ENCODE assay signal across 11 mouse cellular contexts in the genomic region with DNA sequence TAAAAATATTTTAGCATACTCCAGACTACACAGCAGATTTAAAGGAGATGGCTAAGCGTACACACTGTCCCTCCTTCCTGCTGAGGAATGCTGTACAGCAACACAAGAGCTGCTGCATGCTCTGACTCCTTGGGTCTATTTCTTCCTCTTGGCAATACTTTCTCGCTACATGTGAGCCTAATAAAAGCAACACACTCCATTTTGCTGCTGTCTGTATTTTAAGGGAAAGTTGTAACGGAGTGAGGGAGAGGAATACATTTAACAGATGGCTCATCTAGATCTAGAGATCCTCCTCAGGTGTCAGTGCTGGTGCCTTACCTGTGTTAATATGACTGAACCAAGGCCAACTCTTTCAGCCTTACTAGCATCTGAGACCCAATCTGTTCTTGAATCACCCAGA. TPM values are rescaled to one million over a fixed set of nuclear protein-coding genes. Genes with fewer than 3 reads are reported as not detected.
DNase-seq lines count a peak whose midpoint lies in the region; ATAC-seq and TF ChIP-seq lines count a peak whose summit lies in the region.
"Had no signal": no experiment of that assay in that cellular context is flagged by ENCODE, and none has a peak within 500 bp of the region (broad histone marks: within the 10 kb centered on the region; RNA-seq: fewer than 3 reads in every experiment).

No protein-coding gene starts in this region.

- TF ChIP-seq CTCF in left cerebral cortex, adult 2 months (IDR thresholded peaks at IDR 0.05), result no peak

- peak overlapping the region; percentile 88; the same call in 1 of the 2 replicates for H3K27ac ChIP-seq in heart, embryonic 12.5 days (ENCODE audit: poor library complexity, severe bottlenecking)
- peak overlapping the region; percentile 62 for H3K27ac ChIP-seq in left cerebral cortex, adult 2 months
- H3K27ac ChIP-seq: kidney, embryonic 15.5 days had no signal

- no peak overlapping the region for H3ac ChIP-seq in myocyte (ENCODE audit: control insufficient read depth, insufficient read length)

- WGBS in heart, embryonic 12.5 days, result 67% methylated on average over 3 of the region's 3 CpGs

- no peak for TF ChIP-seq POLR2A in myocyte (IDR thresholded peaks at IDR 0.05; ENCODE audit: insufficient read length, low read depth)

- H3K4me1 ChIP-seq in heart, embryonic 12.5 days (replicated peaks), result peaks cover 40% of the 10 kb centered on the region

- 0 out of 2 replicates have a peak, but pooled peaks have one; percentile 26 for ATAC-seq in cerebellum, adult (ENCODE audit: insufficient number of reproducible peaks, low FRiP score, low TSS enrichment)
- peak; percentile 22; the same call in 1 of the 2 replicates for ATAC-seq in heart, embryonic 12.5 days (ENCODE audit: insufficient number of reproducible peaks, low FRiP score)
- ATAC-seq: midbrain, embryonic 16.5 days had no signal

- peaks cover 14% of the 10 kb centered on the region for H3K36me3 ChIP-seq in heart, embryonic 12.5 days
- H3K36me3 ChIP-seq in myocyte (ENCODE audit: control insufficient read depth, insufficient read depth), result no peaks in the 10 kb centered on the region

- H3K27me3 ChIP-seq in heart, embryonic 12.5 days (replicated peaks), result no peaks in the 10 kb centered on the region
- no peaks in the 10 kb centered on the region for H3K27me3 ChIP-seq in myocyte (ENCODE audit: control insufficient read depth, insufficient read depth, insufficient read length)
- H3K27me3 ChIP-seq: kidney, embryonic 15.5 days had no signal

- no peak overlapping the region for H3K4me3 ChIP-seq in heart, embryonic 12.5 days
- no peak overlapping the region for H3K4me3 ChIP-seq in left cerebral cortex, adult 2 months
- H3K4me3 ChIP-seq in myocyte, result no peak overlapping the region
- H3K4me3 ChIP-seq: kidney, embryonic 15.5 days had no signal

- H3K4me2 ChIP-seq in heart, embryonic 12.5 days, result no peak overlapping the region; the same call in 1 of the 2 replicates
- peak overlapping the region; percentile 53 for H3K4me2 ChIP-seq in myocyte (ENCODE audit: low read depth)
- H3K4me2 ChIP-seq: kidney, embryonic 15.5 days; liver, embryonic 11.5 days had no signal

- DNase-seq in cerebellum, adult 18-20 months, result no peak
- no peak for DNase-seq in heart, postnatal 36 days
- DNase-seq in left cerebral cortex, adult 2 months (ENCODE audit: extremely low spot score in 1 of 2, low spot score in 2 of 2), result no peak
- no peak for DNase-seq in left cerebral cortex, adult 9 months (ENCODE audit: low spot score in 2 of 2)
- DNase-seq in ovary, postnatal 36 days (ENCODE audit: low spot score), result no peak

- no peak overlapping the region for H3K9ac ChIP-seq in heart, embryonic 12.5 days
- H3K9ac ChIP-seq: kidney, embryonic 15.5 days had no signal

- no peaks in the 10 kb centered on the region for H3K9me3 ChIP-seq in heart, embryonic 12.5 days (replicated peaks)
- H3K9me3 ChIP-seq: kidney, embryonic 15.5 days had no signal

- no peaks in the 10 kb centered on the region for H3K79me2 ChIP-seq in myocyte (ENCODE audit: control insufficient read depth, insufficient read depth)

- intact Hi-C loops in heart, postnatal 36 days (cut with DNase I), result no loop called here
- intact Hi-C loops in left cerebral cortex, adult 2 months (cut with DNase I), result loop anchor here (2.0 to 10.0 kb wide), 2 partner anchors 35 to 109 kb away; a partner anchor contains a TSS

TF ChIP-seq in myocyte, 11 proteins besides CTCF, POLR2A, EP300 and RAD21:
- TF ChIP-seq USF1 (IDR thresholded peaks at IDR 0.05; ENCODE audit: low read depth) (no peak), POLR2AphosphoS2 (IDR thresholded peaks at IDR 0.05; ENCODE audit: insufficient read length, low read depth) (no peak), CEBPB (IDR thresholded peaks at IDR 0.05; ENCODE audit: insufficient read depth, poor library complexity, severe bottlenecking) (no peak), MAX (IDR thresholded peaks at IDR 0.05; ENCODE audit: low read depth) (no peak), MYOG (IDR thresholded peaks at IDR 0.05; ENCODE audit: control insufficient read depth in 1 of 3, insufficient read depth in 1 of 3, insufficient read length in 2 of 3, low read depth in 2 of 3) (no peak), E2F4 (IDR thresholded peaks at IDR 0.05; ENCODE audit: insufficient read depth) (no peak), MYOD1 (IDR thresholded peaks at IDR 0.05; ENCODE audit: control insufficient read depth in 1 of 3, insufficient read length in 2 of 3, low read depth in 2 of 3) (no peak), REST (IDR thresholded peaks at IDR 0.05; ENCODE audit: insufficient read depth, insufficient read length) (no peak), TCF3 (IDR thresholded peaks at IDR 0.05; ENCODE audit: insufficient read length, low read depth) (no peak), SRF (IDR thresholded peaks at IDR 0.05; ENCODE audit: control insufficient read depth, insufficient read length, low read depth) (no peak)

RNA-seq across cellular contexts. Expression of a gene that starts 35.6 kb away (rescaled TPM):
- polyA plus RNA-seq in heart, embryonic 12.5 days (2016; fragmentation: Nextera tagmentation; extraction: Ambion mirVana), result 344 and 358 TPM in 2 replicates
- total RNA-seq in heart, postnatal 36 days (2021), result 100 to 1,000 TPM; 294 to 315 TPM
- total RNA-seq in left cerebral cortex, adult 2 months (2021), result 100 to 1,000 TPM; 568 to 604 TPM
- polyA plus RNA-seq in myocyte (2012; fragmentation: generic; extraction: Trizol), result 65.7 TPM

RNA-seq across cellular contexts. Expression of a gene that starts 44.3 kb away (rescaled TPM):
- polyA plus RNA-seq in heart, embryonic 12.5 days (2016; fragmentation: Nextera tagmentation; extraction: Ambion mirVana), result 1.3 and 1.5 TPM in 2 replicates
- under 1 TPM; 0.38 to 0.61 TPM for total RNA-seq in heart, postnatal 36 days (2021)
- 1 to 10 TPM in 1 of 2 experiments, under 1 TPM in 1; 0.87 to 1.1 TPM for total RNA-seq in left cerebral cortex, adult 2 months (2021)
- 0.02 TPM for polyA plus RNA-seq in myocyte (2012; fragmentation: generic; extraction: Trizol)
